Mouse (Mus musculus): Measurements from ENCODE around the gene Gng10.

DNA sequence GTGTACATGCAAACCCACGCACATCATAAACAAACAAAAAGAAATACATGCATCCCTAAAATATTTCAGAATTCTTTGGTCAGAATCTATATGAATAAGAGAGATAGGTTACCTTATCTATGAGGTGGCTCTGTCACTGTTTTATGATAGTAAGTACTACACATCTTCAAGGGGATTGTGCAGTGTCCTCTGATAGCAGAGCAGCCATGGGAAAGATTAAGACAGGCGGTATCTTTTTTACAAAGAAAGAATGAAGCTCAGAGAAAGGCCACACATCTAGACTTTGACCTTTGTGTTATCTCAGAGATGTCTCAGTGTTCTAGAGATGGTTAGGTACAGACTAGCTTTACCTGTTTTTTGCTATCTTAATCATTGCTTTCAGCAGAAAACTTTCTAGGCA is 18.0 kb upstream of the Gng10 start:
- TF ChIP-seq CTCF (IDR thresholded peaks at IDR 0.05; ENCODE audit: low read depth) = no peak
- TF ChIP-seq EP300 (optimal IDR thresholded peaks at IDR 0.05) = no peak
